Mouse (Mus musculus): ENCODE results near the gene Slc38a10.
A peak's percentile ranks its signal among the peaks of the same experiment; 100 is the strongest.

Gene Slc38a10

DNA sequence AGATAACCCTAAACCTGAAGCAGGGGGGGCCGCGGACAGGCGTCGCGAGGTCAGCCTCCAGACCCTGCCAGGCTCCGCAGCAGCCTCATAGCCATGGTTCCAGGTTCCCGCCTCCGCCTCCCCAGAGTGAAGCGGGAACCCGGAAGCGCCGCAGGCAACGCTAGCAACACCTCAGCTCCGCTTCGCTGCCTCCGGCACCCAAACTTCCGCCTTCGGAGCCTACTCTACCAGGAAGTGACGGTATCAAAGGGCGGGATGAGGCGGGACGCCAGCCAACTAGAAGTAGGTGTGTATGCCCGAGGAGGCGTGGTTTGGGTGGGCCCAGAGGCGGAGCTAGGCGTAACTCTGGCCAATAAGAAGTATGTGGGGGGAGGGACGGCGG is at the start of gene Slc38a10:
TSS of gene Slc38a10 (minus strand) at position 234 of the 382 bp plus-strand sequence.
- peak; percentile 99 for DNase-seq

DNA sequence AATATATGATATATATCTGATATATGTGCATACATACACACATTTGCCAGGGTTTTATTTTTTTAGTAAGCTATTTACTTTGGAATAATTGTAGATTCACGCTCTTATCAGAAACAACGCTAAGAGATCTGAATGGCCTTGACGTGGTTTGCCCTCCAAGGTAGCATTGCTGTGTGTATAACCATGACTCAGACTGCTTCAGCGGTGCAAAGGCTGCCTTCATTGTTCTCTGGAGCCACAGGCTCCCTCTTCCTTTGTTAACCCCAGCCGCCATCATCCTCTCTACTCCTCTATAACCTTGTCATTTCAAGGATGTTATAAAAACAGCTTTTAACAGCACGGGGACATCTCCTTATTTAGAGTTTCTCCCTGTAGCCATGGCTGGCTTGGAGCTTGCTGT is 49.5 kb upstream of the Slc38a10 start:
- DNase-seq: no peak

DNA sequence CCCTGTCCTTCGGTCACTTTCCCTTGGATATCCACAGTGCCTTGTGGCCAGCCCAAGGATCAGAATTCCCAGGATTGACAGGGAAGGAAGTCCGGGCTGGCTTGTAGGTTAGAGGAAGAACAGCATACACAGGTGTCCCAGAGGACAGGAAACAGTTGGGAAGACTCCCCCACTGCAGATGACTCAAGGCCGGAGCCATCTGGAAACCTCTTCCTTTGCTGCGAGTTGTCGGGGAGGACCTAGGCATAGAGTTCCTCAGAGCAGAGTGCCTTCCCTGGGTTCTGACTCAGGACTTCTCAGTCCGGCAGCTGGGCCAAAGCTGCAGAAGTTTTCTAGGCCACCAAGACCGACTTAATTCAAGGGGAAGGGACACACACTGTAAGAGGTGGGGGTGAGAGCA is 48.6 kb upstream of the Slc38a10 start:
- no peak for DNase-seq

DNA sequence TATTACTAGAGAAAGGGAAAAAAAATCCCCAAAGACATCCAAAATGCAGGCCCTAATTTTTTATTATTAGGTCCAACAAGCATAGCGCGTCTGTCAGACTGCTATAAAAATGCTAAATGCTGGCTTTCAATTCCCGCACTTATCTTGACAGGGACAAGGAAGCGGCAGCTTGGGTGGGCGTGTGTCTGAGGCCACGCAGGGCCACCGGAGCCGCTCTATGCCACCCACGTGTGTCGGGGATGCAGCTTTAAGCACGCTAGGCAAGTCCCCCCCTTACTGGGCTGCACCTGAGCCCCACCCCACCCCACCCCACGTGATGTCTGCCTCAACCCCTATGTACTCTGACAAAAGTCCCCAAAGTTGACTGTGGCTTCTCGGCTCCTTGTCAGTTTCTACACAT is 47.7 kb upstream of the Slc38a10 start:
- no peak for DNase-seq

DNA sequence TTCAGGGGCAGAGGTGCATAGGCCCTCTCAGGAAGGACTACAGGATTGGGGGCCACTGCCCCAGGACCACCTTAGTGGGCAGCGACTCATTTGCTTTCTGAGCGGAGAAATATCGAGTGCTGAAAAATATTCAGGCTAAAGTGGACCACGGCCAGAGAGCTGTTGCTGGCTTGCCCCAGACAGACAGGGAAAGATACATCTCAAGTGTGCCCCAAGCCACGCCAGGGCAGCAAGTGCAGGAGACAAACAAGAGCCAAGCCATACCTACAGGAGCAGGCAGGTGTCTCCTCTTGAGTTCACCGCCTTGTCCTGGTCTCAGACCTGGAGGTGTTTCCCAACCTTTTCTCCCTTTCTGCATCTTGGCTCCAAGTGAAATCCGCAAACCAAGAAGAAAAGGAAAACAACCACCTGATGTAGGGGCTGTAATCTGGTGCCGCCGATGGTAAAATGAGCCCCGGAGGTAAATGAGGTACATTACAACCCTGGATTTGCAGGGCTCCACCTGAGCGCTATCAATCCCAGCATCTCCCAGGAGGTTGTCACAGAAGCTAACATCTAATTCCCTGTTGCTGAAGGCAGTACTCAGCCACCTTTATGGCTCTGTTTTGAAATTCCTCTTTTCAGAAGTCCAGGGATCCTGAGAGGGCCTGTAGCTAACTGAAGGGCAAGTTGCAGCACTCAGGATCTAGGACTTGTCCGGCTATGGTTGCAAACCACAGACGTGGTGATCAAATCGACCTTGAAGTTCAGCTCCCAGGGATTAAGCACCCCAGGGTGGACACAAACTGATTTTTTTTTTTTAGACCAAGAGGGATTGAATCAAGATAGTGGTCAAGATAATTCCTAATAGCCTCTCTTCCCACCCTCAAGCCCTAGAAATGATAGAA is 39.6 kb upstream of the Slc38a10 start:
- no peak for DNase-seq

DNA sequence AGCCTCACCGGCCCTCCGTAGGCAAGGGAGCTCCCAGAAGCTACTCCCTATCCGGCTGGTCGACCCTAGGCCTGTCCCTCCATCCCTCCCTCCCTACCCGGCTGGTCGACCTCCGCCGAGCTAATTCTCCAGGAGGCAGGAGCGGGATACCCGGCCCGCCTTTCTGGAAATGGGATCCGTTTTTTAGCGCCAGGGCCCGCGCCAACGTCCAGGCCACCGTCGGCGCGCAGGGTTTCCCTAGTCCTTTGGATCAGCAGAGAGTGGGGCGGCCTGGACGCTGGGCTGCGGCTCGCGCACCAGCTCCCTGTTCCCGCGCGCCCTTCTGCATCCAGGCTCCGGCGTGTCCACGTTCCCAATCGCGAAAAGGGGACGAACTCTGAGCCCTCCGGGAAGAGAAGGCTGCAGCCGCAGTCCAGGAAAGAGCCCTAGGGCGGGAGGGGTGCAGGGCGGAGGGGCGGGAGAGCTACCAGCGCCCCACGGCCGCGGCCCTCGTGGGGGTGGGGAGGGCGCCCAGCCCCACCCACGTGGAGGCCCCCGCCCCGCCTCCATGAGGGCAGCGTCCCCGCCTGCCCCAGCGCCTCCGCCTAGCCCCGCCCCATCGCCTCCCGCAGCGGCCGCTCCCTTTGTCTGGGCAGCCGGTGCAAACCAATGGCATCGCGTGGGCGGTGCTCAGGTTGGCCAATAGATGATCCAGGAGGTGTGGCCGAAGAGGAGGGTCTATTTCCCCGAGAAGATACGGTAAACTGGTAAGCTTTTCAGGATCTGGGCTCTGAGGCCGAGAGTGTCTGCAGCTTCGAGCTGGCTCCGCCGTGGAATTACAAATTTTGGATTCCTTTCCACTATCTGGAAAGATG is 38.5 kb upstream of the Slc38a10 start:
- DNase-seq: peak; percentile 98

DNA sequence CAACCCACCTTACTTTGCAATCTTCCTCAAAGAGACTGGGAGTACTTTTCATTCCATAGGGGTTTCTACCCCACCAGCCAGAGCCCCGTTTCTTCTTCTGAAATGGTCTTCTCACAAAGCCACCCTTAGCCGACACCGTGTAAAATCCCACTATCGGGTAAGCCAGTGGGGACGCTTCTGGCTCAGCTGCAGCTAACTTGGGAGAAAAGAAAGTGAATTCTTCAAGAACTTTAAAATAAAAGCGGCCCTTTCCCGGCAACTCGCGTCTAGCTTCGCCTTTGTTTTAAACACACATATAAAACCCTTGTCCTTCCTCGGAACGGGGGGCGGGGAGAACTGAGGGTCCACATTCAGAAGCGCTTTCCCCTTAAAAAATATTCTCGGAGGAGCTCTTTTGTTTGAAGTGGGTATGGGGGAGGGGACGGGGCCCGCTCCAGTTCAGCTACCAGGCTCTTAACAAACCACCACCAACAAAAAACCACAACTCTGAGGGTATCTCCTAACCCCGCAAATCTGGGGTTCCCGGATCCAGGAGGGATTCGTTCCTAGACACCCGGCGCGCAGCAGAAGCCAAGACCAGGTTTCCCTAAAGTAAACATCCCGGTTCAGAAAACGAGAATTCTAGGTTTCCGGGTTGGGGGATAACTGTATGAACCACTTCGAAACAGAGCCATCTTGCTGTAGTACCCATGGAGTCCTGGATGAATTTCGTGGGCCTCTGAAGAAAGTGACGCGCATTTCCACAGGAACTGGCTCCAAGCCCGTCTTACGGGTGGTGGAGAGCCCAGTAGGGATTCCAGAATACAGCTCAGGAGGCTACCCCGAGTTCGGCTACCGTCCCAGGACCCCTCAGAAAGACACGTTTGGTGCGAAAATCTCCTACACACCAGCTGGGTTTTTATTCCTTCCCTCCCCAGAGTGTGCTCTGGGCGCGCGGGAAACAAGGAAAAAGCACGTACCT is 37.6 kb upstream of the Slc38a10 start:
- peak; percentile 62 for DNase-seq

DNA sequence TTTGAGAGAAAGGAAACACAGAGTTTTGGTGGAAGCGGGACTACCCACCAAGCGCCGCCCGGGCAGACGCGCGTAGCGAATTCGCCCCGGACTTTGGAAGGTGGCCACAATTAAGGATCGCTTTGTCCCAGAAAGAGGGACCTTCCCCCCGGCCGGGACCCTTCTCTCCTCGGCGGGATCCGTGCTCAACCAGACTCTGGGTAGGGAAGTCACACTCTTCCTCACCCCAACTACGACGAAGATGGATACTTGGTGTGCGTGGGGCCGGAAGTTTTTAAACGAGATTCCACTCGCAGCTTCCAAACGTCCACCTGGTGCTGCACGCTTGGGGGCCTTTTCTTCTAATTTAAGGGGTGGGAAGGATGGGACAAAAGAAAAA is 36.9 kb upstream of the Slc38a10 start:
- peak; percentile 48 for DNase-seq

DNA sequence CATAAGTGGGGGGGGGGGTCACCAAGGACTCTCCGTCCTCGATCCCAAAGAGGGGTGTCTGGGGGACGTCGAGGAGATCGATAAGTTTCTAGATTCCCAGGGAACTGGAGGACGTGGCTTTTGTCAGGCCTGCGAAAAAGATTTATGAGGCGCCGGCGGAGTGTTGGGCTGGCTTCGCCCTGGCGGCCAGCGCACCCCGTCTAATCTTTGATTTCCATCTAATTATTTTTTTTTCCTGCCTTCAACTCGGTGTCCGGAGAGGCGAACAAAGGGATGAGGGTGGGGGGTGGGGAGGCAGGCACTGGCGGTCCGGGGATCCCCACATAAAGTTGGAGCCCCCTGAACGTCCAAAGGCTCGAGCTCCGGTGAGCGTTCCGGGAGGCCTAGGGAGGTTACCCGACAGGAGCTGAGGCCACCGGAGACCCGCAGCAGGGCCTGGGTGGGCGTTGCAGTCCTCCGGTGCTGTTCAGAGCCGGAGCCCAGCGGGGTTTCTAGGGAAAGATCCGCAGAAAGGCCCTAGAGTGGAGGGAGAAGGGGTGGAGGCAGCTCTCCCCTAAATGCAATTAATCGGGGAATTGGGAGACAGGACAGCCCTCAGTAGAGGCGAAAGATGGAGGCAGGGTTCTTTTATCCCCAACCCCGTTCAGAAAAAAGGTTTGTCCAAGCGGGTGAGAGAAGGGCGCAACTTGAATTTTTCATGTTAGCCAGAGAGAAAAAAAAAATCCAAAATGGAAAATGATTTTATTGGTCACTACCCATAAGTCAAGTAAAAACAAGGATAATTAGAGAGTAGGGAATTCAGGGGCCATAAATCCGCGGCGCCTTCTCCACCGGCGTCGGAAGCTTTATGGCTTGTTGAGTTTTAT is 36.3 kb upstream of the Slc38a10 start:
- no peak for DNase-seq

DNA sequence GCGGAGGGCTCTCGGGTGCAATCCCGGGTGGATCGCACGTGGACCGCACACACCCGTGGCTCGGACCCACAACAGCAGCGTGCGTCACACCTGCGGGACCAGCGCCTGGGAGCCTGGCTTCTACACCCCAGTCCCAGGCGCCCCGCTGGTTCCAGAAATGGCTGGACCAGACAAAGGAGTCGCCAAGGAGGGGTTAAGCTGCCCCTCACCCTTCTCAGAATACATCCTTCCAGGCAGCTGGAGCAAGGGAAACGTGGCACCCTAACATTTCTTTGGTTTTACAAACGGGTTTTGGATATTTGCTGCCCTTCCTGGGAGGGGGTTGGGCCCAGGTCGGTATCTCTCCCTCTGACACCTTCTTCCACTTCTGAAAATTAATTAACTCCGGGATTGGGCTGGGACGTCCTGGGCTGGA is 35.7 kb upstream of the Slc38a10 start:
- no peak for DNase-seq

DNA sequence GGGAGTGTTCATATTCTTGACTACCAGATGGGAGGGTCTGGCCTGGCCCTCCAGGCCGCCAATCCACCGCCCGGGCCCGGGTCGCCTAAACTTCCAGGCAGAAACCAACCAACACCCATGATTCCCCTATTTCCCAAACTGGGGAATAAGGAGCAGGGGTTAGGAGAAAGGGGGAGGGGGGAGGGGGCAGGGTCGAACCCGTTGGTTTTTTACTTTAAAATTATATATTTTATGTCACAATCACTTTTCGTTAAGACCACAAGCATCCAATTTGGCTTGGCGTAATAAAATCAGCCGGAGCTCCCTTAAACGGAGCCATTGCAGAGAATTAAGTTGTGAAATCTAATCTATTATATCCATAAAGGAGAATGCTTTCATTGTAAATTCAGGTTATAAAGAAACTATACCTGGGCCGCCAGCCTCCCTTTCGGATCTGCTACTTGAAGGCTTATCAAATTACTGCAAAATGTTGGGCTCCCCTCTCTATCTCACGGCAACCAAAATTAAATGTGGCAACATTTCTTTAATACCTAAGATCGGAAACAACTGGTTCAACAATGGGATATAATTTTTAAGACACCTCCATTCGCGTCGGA is 35.1 kb upstream of the Slc38a10 start:
- DNase-seq: no peak

DNA sequence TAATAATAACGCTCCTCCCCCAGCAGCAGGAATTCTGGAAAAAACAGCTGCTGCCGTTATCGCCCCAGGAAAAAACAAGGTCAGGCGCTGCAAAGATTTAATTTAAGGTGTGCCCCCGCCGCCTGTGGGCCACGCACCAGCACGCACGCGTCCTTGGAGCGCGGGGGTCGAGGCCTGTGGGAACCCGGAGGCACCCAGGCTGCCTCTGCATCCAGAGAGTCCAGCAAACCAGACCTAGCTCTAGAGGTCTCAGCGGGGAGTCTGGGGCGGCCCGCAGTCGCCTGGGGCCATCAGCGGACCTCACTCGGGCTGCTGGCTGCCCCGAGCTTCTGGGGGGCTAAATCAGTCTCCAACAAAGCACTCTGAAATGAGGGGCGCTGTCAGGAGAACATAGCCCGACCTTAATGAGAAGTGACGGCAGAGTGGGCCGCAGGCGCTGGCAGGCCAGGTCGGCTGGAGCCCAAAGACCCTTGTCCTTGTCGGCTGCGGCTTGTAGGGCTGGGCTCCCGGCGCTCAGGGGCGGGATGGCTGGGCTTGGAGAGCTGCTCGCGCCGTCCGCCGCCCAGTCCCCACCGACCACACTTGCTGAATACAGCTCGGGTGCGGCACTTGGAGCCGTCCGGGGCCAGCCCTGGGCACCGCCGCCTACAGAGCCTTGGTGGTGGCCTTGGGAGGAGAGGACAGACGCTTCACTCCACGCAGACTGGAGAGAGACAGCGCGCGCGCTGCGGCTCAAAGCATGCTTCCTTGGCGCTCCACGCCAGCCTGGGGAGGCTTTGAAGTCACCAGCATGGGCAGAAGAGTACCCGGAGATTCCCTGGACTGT is 34.4 kb upstream of the Slc38a10 start:
- DNase-seq: no peak

DNA sequence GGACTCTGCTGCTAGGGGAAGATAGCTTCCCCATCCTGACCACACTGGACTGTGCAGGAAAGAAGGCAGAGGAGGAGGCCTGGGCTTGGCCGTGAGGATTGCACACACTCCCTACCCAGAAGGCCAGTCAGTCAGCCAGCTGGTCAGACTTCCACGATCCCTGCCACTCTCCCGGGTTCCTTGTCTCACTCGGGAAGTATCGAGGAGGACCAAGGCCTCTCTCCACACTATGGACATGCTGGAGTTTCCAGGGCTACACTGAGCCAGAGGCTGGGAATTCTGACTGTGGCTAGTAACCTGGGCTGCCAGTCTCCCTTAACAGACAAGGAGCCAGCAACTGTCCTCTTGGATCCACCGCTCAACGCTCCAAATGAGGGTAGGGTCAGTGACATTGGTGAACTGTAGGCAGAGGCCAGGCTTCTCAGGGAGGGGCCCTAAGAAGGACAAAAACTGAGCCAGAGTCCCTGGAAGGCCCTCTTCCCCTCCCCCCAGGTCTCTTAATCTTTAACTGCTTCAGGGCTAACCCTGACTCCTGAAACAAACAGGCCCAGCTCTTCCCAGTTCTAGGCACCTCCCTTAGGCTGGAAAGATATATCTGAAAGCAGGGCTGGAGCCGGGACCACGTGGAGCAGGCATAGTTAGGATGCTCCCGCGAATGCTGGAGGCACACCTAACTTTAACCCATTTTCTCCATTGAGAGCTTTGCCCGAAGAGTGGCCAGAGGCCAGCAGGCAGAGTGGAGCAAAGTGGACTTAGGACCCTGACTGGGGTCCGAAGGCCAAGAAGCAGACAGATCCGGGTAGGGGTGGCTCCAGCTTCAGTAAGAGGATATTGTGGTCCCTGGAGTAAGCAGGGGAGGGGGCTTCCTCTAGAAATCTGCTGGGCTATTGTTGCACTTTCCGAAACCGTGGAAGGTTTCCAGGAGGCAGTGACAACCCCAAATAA is 33.5 kb upstream of the Slc38a10 start:
- no peak for DNase-seq

DNA sequence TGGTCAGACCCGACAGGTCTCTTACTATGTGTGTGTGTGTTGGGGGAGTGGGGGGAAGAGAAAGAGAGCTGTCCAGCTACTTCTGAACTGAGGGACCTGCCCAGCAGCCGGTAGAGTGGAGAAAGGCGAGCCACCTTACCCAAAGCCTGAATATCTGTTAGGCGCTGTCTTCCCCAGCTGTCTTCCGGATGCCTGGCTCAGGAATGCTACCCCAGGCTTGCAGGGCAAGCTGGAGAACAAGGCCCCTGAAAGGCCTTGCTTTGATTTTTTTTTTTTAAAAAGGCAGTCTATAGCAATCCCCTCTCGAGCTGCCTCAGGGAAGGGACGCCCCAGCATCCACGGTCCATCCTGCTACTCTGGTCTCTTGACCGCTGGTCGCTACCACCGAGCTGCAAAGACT is 32.6 kb upstream of the Slc38a10 start:
- DNase-seq: no peak

DNA sequence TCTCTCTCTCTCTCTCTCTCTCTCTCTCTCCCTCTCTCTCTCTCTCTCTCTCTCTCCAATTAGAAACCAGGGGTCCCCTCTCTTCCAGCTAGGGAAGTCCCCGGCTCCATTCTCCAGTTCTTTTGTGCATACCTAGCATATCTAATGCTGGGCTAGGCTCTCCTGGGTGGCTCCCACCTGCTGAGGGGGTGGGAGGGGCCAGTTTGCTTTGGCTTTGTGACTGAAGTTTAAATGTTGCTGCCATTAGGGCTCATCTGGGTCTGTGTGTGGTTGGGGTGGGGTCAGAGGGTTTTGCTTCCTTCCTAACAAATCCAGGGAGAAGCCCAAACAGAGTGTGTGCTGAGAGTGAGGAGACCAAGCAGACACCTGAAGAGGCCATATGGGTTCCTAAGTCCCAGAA is 32.0 kb upstream of the Slc38a10 start:
- no peak for DNase-seq

DNA sequence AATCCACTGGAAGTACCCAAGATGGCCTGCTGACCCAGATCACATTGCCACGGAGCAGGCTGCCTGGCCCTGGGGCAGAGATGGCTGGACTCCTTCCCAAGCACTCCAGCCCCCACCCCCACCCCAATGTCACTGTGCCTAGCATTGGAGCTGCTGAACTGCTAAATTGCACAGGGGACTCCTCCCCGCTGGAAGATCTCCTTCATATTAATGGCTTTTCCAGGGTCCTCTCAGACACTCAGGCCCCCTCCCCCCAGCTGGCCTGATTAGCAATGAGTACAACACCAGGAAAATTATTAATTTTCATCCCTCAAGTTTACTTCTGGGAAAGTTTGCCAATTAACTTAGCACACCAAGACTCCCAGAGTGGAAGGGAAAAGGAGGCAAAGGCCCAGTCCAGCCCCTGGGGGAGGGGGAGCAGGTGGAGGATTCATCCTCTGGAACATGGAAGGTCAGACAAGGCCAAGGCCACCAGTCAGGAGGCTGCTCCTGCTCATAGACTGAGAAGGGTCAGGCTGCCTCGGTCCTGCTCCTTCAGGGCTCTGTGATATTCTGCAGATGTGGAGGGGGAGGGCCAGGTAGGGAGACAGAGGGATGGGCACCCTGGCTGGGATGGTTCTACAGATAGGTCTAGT is 31.4 kb upstream of the Slc38a10 start:
- no peak for DNase-seq

DNA sequence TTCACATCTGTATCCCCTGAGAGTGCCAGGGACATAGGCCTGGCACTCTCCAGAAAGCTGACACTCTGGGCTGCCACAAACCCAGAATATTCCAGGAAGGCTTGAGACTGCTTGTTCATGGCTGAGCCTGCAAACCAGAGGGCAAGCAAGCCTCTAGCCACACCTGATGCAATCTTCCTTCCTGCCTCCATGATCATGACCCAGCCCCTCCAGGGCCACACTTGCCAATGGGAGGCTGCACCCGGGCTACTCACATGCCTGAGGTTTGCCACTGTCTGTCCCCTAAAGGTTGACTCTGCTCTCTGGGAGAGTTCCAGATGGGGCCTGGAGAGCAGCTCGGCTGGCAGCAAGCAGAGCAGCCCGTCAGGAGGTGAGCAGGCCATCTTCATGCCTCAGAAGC is 30.2 kb upstream of the Slc38a10 start:
- no peak for DNase-seq

DNA sequence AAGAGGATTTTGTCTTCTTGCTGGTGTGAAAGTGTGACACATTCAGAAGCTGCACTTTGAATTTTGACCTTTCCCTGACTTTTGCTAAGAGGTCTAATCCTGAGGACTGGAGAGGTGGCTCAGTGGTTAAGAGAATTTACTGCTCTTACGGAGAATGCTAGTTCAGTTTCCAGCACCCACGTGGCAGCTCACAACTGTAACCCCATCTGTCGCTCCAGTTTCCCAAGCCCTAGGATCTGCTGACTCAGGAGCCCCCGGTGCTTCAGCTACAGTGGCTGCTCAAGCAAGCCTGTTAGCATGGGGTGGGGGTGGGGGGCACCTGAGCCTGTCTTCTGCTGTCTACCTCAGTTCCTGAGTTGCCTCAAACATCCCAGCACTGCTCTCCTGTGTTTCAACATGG is 28.2 kb upstream of the Slc38a10 start:
- no peak for DNase-seq

DNA sequence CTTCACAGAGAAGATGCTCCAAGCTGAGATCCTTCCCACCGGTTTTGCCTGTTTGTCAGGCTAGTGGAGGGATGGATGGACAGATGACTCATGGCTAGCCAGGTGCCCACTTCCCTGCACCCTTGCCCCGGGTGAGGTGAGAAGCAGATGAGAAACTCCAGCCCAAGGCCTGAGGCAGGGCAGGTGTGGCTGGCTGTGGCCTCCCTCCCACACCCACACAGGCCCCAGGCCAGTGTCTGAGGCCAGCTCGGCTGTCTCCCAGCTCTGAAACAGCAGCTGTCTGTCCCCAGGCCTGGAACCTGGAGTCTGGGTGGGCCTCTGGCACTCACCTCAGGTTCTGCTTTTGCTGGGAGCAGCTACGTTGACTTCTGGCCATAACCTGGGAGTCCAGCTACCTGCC is 24.8 kb upstream of the Slc38a10 start:
- DNase-seq: no peak

All from thymus, postnatal 4 days (tissue).